Mouse (Mus musculus) megakaryocyte progenitor cell, adult 5-6 weeks (primary cell): ENCODE results near the gene Hs3st1. TPM values are rescaled to one million over a fixed set of nuclear protein-coding genes. Genes with fewer than 3 reads are reported as not detected.
"Not testable (repeated sequence)": the region's sequence is repeated elsewhere in the genome, so short reads cannot be mapped to it uniquely, and the experiment has no call there.

Experiments used
- ATAC-seq: replicated peaks from 2 replicates; pipeline ENCODE4 v1.8.0; 2016; ENCODE audit warnings: mild to moderate bottlenecking, moderate TSS enrichment, inconsistent platforms; ENCODE audit not compliant: poor library complexity
- total RNA-seq, 2 experiments: library from RNA; stranded (forward) in 1 of 2; stranded (reverse) in 1 of 2; fragments of 157-497, 149-512 nt in 1 of 2; fragments of 200-1000 nt in 1 of 2; gene quantifications; 2 replicates each; pipeline versions ENCODE4 v1.2.3 to v1.2.4; 2015 to 2017

The Hs3st1 gene
- total RNA-seq (2015): not detected in 2 replicates
- total RNA-seq (2017): 0.42 TPM in 1 of 2 replicates, not detected in the other

DNA sequence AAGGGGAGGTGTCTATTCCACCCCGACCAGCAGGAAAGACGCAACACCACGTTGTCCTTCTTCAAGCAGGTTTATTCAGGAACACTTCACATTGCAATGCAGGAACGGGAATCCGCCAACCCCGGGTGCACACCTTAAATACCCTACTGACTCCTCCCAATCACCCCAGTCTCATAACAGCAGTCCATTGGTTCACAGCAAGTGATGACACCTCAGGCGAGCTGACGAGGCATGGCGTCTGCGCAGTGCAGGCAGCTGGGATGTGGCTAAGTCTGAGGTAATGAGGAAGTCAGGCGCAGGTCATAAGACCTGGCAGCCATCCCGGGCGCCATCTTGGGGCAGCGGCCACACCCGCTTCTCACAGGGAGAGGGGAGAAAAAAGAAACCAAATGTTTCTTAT is at the start of gene Hs3st1:
TSS of gene Hs3st1 (minus strand) at position 101 of the 400 bp plus-strand sequence.
- not testable (repeated sequence) for ATAC-seq

DNA sequence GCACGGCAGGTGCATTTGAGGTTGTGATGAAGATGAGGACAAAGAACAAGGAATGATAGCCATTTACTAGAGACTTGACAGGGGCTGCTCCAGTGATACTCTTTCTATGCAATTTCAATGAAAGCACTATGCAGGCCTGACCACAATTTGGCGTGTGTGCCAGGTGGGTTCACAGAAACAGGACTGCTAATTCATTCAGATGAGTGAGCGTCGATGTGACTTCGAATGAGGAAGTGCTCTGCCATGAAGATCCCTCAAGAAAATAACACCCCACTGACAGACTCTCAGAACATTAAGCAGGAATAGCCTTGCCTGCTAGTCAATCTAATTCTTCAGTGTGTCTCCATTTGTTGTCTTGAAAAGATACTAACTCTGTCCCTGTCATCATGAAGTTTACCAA is 49.4 kb upstream of the Hs3st1 start:
- ATAC-seq: peak; percentile 31

DNA sequence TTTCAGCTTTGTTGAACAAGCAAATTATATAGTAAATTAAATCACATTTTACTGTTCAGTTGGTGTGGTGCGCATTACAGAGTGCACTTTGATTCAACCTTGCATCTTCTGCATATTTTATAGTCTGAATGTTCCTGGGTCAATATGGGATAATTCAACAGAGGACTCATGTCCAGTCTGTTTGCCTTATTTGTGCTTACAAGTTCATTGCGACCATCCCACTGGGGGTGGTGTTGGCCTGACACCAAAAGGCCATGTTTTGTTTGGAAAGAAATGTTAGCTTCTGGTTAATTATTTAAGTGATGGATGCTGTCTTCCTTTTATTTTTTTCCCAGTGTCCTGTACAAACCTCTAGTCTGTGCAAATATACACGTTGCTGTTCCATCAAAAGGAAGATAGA is 48.7 kb upstream of the Hs3st1 start:
- no peak for ATAC-seq

DNA sequence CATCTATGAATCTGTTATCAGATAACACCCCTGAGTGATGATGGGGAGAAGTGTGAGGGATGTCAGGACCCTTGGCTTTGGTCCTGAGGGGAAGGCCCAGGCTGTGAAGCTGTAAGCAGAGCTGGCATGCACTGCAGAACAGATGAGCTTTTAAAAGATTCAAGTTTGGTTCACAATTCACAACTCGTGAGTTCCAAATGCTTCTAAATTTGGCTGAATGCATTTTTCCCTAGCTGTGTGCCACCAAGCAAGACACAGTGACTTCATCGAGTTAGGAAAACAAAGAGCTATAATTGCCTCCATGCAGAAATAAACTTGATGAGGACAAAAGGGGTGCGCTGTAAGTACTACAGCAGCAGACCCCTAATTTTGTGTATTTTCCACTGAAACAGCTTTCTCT is 48.2 kb upstream of the Hs3st1 start:
- ATAC-seq: no peak

DNA sequence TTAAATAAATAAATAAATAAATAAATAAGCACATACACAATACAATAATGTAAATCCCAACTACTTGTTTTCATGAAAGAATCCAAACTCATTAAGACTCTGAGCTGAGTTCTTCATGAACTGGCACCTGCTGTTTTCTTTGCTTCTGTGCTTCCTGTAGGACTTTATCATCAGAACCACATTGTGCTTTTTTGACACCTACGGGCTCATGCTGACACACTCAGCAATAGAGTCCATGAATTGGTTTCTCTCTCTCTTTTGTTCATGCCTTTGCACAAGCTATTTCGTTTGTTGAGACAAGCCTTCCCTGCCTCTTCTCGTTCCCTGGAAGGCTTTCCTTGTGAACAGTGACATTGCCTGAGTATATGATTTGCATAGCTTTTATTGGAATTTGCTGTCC is 46.8 kb upstream of the Hs3st1 start:
- no peak for ATAC-seq

DNA sequence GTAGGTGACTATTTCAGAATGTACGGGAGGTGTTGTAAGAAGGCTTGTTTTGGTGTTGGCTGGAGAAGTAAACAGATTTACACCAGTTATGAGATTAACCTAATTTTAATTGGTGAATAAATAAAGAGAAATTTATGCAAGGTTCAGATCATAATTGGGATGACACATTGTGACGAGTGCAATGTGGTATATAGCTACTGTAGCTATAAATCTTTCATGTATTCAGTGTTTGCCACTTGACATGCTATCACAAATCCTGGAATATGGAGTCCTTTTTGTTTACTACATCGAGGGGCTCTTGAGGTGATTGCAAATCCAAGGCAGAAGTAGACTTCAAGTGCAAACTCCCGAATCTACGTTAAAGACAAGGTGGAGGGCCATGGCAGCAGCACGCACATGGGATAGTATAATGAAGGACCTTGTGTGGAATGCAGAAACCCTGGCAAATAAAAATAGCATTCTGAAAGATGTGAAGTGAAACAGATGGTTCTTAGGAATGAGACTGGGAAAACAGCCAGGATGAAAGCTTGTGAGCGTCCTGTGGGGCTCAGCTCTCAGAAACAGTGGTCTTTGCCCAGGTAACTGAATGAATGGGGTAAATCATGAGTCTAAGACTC is 21.9 kb upstream of the Hs3st1 start:
- ATAC-seq: no peak

DNA sequence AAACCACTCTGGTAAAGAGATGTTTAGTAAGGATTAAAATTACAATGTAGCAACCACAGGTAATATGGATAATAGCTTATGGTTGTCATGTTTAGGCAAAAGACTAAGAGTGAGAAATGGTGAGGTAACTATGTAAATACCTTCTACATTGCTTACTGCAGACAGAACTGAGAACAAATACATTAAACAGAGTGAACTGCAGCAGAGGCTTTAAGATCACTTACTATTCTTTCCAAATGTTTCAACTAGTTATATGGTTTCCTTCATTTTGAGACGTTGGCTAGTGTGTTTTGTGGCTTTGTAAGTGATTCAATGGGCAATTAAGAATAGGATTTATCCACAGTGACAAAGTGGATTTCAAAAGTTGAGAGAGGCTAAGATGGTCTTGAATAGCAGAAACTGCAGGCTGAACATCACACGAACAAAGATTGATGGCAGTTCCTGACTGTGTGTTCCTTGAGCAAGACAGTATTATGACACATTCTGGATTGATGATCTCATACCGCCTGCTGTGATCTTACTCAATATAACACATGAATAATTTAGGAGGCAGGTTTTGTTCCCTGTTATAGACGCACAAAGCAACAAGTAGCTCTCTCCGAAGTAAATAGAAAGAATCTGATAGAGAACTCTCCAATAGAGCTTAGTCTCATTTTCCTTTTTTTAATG is 16.5 kb upstream of the Hs3st1 start:
- no peak for ATAC-seq

DNA sequence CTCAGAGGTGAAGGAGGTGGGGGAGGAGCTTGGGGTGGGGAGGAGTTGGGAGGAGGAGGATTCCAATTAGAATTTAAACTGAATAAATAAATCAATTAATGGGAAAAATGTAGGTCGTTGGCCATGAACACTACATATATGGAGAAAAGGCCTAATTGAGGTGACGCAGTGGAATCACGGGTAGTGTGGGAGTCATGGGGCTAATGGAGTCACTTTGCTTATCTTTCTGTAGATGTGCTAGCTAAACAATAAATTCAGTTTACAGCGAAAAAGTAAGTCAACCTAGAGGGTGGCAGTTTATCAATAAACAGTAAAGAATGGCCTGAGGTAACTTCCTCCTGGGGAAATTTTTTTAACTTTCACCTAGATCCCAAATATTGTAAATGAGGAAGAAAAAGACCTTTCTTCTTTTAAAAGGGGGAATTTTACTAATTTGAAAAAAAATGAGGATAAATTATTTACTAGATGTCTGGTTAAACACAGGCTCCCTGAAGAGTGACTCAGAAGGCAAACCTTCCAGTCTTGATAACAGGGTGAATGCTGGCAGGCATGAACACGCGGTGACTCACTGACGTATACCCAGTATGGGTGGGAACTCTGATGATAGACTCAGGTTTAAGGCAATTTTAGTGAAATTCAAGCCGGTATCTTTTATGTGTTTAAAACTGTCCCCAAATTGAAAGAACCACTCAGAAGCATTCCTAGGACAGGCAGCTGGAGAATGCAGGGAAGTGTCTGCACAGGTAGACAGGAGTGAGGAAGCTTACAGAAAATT is 6.6 kb upstream of the Hs3st1 start:
- ATAC-seq: no peak

DNA sequence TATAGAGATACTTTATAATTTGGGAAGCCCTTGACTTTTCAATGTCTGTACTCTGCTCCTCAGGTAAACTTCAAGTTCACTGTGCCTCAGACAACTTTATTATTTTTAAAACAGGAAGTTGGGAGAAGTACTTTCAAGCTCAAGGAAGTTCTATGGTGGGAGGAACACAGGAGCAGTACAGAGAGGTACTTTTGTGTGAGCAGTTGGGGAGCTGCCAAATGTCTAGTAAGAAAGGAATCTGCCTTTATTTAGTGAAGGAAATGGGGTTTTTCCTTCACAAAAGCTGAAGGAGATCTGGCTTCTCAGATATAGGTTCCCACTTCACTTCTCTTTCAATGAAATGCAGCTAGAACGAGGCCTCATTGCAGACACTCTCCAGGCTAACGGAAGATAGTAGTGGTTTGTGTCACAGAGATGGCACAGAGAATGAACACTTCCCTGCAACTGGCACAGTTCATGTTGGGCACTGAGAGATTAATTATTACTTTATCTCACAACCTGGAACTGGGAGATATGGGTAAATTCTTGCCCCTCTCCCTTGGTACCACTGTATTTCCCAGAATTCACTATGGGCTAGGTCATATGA is 3.7 kb upstream of the Hs3st1 start:
- ATAC-seq: peak; percentile 29; the same call in 1 of the 2 replicates

DNA sequence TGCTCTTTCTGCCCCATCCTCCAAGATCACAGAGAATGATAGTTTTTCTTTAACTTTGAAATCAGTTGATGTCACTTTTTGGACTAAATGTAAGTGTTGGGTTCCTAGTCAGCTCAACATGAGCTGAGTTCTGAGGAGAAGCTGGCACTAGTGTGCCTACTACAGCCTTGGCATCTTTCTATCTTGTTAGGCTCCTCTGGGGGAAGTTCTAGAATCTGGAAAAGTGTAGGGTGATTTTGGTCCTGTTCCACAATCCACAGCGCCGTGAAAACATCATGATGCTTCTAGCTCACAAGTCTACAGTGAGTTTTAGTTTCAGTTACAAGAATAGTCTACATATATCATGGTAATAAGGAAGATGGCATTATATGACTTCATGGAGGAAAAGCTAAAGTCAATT is 18.4 kb downstream of the Hs3st1 start:
- no peak for ATAC-seq

DNA sequence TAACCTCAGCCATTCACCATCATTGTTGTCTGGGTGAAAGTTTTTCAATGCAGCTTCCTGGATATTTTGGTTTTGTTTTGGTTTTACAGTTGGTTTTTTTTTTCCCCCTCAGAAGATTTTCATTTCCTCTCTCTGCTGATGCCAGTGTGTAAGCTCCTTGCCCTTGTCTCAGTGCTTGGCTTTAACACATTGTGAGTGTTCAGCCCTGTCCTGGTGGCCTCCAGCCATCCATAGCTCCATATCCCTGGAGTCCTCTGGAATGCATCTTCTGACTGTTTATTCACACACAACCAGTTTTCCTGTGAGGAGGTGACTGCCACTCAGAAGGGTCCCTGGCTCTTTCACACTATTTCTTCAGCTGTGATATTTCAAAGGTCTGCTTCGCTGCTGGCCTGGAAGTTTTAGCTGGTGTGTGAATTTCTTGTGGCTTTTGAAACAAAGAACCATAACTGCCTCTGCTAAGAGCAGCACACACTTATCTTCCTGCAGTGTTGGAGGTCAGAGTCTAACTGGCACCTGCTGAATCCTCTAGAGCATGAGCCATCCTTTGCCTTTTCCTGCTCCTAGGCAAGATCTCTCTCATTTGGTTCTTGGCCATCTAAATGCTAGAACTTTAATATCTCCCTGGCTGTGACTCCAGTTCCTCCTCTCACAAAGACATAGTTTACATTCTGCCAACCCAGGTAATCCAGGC is 21.4 kb downstream of the Hs3st1 start:
- ATAC-seq: peak; percentile 50

DNA sequence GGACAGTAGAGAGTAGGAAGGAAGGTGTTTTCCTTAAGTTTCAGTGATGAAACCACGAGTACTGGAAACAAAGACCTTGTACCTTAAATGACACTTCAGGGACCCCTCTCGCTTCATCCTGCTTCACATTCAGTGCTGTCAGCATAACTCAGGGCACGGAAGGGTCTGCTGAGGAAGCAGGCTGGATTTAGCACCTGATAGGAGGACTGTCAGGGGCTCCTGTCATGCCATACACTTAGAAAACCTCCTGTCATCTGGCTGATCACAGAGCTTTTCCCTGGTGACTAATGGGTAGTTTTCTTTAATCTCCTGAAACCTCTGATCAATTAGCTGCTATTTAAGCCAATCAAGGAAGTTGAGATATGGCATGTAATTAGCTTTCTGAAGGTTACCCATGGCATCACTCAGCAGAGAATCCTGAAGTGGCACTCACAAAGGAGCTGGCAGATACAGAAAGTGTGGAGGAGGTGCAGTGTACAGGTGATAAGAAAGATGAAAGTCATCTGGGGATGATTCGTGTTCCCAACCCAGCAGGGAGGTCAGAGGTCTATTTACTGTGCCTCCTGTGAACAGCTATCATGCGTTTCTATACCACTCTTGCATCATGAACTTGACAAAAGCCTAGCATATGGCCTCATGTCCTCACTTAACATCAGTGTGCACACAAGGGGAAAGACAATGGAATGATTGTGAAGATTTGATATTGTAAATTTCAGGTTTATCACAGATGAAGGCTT is 22.1 kb downstream of the Hs3st1 start:
- ATAC-seq: no peak

DNA sequence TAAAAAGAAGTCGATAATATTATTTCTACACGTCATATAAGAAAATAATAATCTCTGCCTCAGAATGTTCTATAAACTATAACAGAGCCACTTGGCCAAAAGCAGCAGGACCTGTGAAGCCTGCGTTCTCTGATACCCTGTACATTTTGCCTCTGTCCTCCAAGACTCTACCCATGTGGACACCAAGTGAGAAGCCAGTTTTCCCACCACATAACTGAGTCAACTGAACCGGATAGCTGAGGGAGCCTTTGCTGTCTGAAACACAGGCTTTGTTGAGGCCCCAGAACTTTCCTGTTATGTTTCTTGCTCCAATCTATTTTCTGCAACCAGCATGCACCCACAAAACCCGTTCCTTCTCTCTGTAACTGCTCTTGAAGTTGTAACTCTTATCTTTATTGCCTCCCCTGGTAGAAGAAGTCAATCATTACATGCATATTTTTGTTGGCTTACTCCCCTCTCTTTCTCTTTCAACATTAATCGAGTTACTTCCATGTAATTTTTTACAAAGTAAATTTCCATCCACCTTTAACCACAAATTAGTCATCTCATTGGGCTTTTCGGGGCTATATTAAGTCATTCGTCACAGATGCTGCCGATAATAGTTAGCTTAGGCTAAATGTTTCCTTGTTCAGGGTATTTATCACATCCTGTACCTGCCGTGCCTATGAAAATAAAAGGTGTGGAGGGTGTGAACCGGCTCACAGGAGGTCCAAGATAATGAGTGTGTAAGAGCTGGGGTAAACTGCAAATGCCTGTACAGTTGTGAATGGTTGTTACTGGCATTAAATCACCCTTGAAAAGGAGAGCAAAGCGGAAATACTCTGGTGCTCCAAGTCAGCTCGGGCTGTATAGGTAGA is 39.4 kb downstream of the Hs3st1 start:
- no peak for ATAC-seq

DNA sequence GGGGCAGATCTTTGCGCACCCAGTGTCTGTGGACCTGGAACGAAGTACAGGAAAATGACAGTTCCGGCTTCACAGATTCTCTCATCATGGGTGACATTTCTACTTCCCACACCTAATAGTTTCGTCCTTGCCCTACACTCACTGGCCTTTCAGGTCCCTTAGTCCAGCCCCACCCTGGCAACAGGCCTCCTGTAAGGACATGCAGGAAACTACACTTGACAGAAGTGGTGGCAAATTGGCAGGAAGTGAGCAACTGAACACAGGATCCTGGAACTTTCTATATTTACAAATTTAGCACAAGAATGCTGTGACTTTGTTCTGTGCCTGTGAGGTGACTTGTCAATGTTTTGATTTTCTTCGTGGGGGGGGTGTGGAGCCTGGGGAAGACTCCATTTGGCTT is 40.1 kb downstream of the Hs3st1 start:
- ATAC-seq: peak; percentile 34; the same call in 1 of the 2 replicates

DNA sequence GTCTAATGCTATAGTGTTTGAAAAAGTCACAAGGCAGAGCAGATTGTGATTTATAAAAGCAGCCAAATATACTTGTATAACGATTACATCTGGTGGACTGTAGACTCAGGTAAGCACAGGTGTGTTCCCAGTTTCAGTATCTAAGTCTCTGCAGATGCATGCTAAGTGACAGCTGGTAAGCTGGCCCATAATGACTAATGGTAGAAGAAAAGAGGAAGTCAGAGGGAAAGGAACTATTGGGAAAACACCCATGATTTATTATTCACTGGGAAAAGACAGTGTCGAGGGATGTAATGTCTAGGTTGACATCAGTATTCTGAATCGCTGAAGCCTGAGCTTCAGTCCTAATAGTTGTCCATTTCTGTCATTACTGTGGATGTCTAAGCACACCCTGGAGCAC is 49.7 kb downstream of the Hs3st1 start:
- ATAC-seq: no peak

DNA sequence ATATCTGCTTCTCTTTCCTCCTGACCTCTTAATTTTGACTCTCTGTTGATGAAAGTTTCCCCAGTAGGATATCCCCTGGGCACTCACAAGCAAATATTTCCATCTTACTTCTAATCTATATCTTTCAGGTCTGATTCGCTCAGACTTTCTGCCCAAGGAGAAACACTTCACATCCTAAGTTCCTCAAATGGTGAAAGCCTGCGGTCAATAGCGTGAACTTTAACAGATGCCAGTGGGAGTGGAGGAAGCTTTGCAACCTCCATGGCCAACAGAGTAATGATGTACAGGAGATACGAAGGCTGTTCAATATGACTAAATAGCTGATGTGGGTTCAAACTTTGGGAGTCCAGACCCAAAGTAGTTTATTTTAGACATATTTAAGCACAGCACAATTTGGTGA is 94.4 kb downstream of the Hs3st1 start:
- ATAC-seq: peak; percentile 57

DNA sequence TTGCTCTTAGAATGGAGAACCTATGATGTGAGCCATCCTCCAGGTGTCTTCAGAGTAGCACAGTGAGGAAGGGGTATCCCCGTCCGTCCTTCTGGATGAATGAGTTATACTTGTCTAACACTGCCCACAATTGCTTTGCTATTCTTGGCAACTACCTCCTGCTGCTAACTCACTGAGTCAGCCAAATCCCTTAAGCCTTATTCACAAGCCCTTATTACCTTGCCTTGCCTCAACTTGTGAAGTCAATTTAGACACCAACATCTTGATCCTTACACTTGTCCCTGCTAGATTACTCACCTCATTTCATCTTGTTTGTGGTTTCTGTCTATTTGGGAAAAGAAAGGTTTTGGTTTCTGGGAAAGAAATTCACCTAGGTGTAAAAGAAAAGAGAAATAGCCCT is 95.9 kb downstream of the Hs3st1 start:
- no peak for ATAC-seq

DNA sequence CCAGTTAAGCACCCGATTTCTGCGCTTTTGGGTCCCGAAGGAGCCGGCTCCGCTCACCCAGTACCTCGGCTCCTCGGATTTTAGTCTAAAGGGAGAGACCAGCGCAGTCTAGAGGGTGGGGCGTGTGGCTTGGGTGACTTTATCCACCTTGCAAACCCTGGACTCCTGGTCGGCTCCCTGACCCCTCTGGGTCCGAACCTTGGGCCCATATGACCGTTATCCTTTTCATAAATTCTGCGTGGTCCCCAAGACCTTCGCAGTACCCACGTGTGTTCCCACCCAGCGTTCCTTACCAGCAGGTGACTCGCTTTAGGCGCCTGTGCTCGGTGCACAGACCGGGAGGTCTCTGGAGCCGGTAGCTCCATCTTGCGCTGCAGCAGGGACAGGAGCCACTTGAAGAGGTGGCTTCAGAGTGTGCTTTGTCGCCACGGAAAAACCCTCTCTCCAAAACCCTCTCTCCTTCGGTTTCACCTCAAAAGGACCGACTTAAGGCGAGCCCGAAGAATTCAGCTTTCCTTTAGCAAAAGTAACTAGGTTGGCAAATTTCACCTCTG is 110.4 kb downstream of the Hs3st1 start:
- peak; percentile 34; the same call in 1 of the 2 replicates for ATAC-seq
